Mouse (Mus musculus) adrenal gland, postnatal 25 days (tissue): ENCODE measurements around the gene Camk2n1. TPM values are rescaled to one million over a fixed set of nuclear protein-coding genes. Genes with fewer than 3 reads are reported as not detected.
A peak's percentile ranks its signal among the peaks of the same experiment; 100 is the strongest.
"Not testable (repeated sequence)": the region's sequence is repeated elsewhere in the genome, so short reads cannot be mapped to it uniquely, and the experiment has no call there.

Experiments used
- DNase-seq: peaks from one replicate; pipeline ENCODE4 v3.0.0; 2021; ENCODE audit warnings: mixed read lengths
- long read RNA-seq: library from polyadenylated mRNA; stranded (forward); transcript quantifications from one replicate; pipeline ENCODE4 v2.0.0, GENCODE M21; 2021
- total RNA-seq: library from RNA; stranded (reverse); gene quantifications from 2 replicates; pipeline ENCODE4 v1.2.3, GENCODE M21; 2021

The Camk2n1 gene
- total RNA-seq: 24.8 and 26.3 TPM in 2 replicates
- long read RNA-seq, full-length matches to known transcripts: 14 of 26 reads
- long read RNA-seq, partial matches to known transcripts: 0 of 26 reads
- long read RNA-seq, other reads (novel, unspliced or antisense): 12 of 26 reads

DNA sequence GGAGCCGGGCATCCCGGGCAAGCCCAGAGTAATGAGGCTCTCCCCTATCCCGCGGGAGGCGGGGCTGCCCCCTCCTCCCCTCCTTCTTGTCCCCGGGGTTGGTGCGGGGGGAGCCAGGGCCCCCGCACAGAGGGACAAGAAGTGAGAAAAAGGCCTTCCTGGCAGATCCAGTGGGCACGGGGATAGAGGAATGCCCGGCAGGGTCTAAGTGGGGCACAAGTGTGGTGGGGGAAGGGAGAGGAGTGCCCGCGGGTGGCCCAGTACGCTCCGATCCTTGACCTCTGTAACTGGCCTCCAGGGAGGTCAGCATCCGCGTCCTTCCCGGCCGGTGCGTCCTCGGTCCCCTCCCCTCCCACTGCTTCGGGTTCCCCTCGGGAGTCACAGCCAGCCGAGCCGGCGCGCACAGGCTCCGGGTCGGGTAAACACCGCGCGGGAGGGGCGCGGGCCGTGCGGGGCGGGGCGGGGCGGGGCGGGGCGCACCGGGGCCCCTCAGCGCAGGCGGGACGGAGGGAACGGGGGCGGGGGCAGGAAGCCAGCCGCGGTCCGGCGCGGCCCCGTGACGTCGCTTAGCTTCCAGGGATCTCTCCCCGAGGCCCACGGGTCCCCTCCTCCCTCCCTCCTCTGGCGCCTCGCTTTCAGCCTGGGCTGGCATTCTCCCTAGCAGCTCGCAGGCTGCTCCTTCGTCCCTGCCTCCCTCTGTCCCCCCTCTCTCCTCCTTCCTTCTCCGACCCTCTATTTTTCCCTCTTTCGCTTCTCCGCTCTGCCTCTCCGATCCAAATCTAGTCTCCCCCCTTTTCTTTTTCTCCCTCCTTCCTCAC is at the start of gene Camk2n1:
Camk2n1 (plus strand) TSS at position 562 of the 818 bp plus-strand sequence.
- DNase-seq: peak; percentile 89

DNA sequence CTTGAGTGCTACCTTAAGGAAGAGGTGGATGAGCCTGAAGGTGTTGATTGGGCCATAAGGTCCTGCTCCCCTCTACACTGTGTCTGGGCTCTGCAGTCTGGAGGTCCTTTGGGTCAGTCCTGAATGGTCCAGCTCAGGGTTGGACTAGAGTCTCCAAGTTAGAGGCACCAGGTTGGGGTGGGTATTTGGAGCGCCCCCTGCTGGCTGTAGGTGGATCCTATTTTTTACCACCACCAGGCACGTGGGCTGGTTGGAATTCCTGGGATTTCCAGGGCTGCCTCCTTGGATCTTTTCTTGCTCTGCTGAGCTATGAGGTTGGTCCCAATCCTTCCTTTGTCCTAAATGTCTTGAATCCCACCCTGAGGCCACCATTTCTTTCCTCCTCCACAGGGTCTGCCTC is 49.3 kb upstream of the Camk2n1 start:
- peak; percentile 71 for DNase-seq

DNA sequence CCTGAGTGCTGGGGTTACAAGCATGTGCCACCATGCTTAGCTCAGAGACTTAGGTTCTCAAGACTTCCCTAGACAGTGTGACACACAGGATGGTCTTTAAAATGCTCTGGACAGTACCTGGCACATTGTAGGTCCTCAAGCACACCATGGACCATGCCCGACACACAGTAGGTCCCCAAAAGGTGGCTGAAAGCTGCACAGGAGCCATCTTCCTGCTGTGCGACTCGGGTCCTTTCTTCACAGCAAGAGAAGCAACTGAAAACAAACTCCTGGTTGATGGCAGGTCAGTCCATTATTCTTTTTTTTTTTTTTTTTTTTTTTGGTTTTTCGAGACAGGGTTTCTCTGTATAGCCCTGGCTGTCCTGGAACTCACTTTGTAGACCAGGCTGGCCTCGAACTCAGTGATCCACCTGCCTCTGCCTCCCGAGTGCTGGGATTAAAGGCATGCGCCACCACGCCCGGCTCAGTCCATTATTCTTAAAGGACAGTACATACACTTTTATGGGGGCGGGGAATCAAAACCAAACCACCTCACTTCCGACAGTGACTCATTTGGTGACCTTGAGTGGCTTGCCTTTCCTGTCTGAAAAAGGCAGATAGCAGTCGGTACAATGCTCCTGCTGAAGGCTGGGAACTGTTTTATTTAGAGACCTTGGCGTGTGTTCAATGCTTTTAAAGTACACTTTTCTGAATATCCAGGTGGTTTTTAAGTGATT is 46.5 kb upstream of the Camk2n1 start:
- DNase-seq: peak; percentile 40

DNA sequence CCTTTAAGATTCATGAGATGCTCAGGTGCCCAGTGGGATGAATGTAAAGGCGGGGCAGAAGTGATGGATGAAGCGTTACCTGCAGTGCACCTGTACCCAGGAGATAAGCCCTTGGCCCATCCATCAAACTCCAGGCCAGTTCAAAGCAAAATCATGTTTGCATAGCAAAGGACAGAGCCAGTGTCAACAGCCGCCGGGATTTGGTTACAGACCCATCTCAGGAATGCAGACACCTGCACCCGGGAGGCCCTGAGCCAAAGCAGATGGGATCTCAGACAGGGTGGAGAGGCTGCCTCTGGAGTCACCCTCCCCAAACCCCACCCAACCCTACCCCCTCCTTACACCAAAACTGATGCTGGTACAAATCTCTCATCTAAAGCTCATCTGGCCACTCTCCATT is 43.1 kb upstream of the Camk2n1 start:
- no peak for DNase-seq

DNA sequence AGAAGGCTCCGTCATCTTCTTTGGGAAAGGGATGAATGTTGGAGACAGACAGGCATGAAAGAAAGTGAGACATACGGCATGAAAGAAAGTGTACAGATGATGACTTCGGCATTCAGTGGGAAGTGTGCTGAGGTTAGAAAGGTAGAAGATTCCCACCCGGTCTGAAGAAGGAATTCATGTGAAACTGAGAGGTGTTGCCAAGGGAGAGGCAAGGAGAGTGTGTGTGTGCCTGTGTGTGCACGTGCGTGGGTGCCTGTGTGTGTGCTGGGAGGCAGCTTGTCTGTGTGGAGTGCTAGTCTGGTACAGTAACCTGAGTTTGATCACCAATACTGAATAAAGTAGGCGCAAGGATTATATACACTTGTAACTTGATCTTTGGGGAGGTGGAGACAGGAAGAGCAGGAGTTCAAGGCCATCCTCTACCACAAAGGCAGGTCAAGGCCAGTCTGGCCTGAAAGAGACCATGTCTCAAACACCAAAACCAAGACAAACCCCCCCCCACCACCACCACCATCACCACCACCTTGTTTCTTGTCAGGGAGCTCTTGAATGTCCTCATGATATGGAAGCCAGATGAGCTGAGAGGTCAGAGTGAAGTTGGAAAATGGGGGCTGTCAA is 42.5 kb upstream of the Camk2n1 start:
- no peak for DNase-seq

DNA sequence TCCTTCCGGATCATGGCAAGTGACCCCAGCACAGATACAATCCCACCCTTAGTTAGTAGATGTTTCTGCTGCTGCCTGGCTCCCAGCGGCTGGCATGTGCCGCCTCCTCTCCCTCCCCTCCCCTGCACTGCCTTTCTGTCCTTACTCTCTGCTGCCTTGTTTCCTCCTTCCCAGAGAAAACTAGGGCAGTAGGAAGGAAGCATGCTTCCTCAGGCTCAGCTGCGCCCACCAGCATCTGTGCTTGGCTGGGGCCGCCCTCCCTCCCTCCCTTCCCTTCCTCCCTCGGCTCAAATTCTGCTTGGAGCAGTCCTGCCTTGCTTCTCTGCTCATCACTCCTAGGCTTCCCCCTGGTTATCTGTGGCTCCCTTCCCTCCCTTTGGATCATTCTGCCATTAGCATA is 39.4 kb upstream of the Camk2n1 start:
- no peak for DNase-seq

DNA sequence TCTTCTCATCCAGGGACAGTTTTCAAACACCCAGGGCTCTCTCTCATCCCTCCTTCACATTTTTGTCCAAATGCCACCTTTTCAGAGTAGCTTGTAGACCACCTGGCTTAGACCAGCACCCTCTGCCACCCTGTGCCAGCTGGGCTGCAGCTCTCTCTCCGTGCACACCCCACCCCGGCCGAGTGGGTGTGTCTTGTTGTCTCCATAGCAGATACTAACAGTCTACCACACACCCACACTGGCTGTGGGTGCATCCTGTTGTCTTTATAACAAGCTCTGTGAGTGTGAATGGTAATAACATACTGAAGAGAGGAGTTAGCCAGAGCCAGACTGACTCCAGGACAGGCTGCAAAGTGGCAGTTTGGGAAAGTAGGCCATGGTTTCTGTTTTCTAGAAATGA is 38.1 kb upstream of the Camk2n1 start:
- DNase-seq: no peak

DNA sequence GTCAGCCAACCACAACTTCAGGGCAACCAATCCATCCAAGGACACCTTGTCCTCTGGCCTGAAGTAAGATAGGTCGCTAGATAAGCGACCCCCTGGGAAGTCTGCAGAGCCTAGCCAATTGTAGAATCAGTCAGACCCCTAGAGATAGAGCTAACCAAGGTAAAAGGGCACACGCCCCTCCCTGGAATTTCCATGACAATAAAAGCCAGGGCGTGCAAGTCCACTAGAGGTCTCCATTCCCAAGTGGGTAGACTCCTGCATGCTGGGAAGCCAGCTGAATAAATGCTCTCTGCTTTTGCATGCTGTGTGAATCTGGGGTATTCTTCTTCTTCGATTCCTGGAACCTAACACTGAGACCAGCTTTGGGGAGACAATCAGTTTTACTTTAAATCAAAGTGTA is 37.7 kb upstream of the Camk2n1 start:
- no peak for DNase-seq

DNA sequence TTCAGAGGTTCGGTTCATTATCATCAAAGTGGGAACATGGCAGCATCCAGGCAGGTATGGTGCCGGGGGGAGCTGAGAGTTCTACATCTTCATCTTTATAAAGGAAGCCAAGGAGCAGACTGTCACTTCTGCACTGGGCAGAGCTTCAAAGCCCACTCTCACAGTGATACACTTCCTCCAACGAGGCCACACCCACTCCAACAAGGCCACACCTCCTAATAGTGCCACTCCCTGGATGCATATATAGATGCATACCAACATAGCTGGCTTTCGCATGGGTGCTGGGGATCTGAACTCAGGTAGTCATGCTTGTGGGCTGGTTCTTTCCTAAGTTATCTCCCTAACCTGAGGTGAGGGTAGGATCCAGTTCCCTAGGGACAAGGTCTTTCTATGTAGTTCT is 36.2 kb upstream of the Camk2n1 start:
- DNase-seq: no peak

DNA sequence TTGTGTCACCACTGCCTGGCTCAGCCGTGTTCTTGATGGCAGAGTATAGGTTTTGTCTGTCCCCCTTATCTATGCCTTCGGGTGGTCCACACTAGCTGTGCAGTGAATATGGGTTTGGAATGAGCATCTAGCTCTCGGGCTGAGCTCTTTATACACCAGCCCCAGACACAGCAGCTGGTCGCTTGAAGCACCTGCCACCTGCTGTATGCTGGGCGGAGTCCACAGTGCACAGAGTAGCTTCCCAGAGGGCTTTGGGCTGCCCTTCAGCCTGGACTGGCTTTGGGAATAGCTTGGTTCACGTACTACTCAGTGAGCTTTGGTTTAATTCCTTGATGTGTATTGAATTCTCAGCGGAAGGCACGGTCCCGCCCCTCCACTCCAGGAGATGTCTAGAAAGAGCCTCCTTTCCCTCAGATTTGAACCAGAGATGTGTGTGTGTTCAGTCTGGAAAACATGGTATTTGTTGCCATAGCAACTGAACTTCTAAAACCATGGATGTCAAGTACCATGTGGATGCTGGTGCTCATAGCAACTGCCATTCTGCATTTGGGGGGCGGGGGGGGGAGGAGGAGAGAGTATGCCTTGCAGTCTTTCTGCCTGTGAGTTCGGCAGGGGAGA is 35.7 kb upstream of the Camk2n1 start:
- DNase-seq: no peak

DNA sequence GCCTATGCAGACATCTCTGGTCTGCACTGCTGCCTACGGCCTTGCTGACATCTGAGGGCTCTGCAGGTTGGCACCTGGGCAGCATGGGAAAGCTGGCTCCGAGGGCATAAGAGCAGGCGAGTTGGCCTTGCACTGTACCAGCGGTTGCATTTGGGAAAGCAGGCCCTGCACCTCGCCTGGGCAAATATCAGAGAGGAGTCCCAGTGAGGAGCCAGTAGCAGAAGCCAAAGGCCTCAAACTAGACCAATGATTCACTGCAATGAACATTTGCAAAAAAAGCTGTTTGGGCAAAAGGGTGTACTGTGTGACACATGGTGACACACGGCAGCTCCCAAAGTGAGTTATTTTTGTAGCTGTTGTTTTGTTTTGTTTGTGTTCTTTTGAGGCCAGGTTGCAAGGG is 29.1 kb upstream of the Camk2n1 start:
- no peak for DNase-seq

DNA sequence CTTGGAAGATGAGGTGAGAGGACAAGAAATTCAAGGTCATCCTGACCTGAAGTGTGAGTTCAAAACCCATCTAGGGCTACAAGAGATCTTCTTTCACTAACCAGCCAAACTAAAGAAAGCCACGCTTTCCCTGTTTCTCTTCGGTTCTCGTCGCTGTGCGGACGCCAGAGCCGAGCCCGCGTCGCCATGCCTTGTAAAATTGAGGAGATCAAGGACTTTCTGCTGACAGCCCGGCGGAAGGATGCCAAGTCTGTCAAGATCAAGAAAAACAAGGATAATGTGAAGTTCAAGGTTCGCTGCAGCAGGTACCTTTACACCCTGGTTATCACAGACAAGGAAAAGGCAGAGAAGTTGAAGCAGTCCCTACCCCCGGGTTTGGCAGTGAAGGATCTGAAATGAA is 28.5 kb upstream of the Camk2n1 start:
- DNase-seq: not testable (repeated sequence)

DNA sequence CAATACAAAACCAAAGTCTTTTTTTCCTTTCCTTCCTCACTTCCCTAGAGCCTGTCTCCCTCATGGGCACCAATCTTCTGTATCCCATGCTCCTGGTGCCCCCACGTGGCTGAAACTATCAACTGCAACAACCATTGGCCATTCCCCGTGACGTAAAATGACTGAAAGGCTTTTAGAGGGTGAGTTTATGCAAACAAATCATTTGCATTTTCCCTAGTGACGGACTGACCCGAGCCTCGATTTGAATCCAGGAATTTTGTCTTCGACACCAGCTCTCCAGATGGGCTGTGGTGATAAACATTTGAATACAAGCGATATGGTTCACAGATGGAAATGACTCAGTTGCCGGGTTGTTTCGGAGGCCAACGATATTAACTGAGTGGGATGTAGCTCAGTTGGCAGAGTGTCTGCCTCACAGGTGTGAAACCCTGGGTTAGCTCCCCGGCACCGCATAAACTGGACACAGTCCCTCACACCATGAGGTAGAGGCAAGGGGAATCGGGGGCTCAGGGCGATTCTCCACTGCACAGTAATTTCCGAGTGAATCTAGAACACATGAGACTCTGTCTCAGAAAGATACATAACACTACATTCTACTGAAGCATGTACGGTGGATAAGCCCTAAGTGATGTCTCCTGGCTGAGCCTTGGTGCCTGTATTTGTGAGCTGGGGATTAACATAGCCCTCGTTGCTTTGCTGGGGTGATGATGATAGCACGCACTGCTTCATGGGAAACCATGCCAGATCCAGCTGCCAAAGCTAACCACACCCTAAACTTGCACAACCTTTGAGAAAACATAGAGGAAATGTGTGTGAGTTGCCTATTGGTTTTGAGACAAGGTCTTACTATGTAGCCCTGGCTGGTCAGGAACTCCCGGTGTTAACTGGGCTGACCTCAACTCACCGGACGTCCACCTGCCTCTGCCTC is 27.1 kb upstream of the Camk2n1 start:
- peak; percentile 87 for DNase-seq

DNA sequence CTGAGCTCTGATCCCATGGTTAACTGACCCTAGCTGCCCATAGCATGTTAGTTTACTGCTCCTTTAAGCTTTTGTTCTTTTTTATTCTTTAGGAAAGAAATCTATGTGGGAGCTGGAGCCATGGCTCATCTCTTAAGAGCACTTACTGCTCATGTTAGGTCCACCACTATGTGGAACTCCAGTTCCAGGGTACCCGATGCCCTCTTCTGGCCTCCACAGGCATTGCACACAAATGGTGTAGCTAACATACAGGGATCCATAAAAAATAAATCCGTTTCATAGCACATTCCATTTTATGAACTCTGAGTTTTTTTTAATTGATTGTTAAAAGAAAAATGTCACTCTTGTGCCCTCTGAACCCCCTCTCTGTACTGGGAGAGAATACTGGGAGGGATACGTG is 24.3 kb upstream of the Camk2n1 start:
- peak; percentile 56 for DNase-seq

DNA sequence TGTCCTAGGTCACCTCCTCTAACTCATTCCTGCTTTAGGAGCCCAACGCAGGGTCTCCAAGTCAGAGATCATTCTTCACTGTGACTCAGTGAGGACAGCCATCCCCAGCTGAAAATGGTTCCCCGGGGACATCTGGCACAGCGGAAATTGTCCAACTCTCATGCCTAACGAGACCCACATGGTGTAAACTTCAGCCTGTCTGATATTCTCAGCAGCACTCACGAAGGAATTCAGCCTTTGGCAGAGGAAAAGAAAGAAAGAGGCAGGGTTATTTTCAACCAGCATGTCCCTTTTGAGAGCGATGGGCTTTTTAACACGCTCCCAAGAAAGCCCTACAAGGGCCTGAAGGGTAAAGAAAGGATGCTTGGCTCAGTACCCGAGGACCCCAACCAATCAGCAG is 22.8 kb upstream of the Camk2n1 start:
- no peak for DNase-seq

DNA sequence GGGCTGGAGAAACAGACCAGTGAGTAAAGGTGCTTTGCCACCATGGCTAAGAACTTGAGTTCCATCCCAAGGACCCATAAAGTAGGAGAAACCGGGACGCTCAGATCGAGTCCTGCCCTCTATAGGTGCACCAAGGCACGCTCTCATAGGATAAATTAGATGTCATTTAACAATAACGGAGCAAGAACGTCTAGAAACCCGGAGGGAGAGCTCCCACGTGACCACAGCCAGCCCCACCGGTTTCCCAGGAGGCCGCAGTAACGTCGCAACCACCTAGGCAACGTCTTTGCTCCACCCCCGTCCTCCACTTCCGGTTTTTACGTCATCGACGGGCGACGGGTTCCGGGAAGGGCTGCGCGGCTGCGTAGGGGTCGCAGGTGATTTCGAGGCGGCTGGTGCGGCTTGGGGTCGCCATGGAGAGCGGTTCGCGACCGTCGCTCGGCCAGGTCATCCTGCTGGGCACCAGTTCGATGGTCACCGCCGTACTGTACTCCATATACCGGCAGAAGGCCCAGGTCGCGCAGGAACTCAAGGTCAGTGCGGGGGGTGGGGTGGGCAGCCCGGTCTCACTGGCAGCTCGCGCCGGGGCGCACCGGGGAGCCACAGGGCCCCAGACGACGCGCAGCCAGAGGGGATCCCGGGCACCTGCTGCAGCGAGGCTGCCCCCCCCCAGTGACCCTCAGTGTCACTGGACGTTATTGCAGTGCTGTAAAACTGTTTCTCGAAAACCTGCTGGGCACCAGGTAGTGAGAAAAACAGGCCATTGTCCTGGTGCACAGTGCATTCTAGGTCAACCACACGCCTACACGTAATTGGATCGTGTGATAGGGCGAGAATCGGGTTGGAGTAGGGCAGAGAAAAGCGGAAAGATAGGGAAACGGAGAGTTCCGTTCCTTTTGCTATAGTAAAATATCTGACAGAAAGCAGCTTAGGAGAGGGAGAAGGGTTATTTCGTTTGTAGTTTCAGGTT is 19.5 kb upstream of the Camk2n1 start, which contains the start of gene Mul1:
Mul1 (plus strand) TSS at position 325 of the 970 bp plus-strand sequence.
- DNase-seq: peak; percentile 96

DNA sequence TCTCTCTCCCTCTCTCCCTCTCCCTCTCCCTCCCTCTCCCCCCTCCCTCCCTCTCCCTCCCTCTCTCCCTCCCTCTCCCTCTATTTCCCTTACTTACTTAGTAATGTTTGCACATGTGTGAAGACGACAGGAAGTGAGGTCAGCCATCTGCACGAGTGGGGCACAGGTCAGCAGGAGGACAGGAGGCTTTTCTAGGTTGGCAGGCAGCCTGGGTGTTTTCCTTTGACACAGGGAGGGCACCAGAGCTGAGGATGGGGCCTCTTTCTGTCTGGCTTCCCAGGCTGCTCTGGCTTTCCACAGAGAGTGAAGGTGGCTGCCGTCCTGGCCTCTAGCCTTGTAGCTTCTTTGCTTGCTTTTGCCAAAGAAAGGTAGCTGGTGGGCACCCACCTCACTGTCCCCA is 14.1 kb upstream of the Camk2n1 start:
- no peak for DNase-seq

DNA sequence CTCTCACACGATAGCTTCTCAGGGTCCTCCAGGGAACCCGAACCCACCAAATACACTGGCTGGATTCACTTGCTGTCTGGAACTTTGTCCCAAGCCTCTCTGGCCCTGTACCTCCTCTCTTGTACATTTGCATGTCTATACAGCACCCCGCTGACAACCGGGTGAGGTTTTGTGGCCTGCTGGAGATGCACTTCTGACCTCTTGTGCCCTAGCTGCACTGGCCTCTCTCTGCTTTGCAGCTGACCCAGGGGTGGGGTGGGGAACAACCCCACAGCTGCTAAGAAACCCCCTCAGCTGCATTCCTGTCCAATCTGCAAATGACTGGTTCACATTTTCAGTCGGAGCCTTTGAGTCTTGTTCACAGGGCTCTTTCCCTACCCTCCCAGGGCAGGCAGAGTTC is 9.2 kb upstream of the Camk2n1 start:
- DNase-seq: no peak

DNA sequence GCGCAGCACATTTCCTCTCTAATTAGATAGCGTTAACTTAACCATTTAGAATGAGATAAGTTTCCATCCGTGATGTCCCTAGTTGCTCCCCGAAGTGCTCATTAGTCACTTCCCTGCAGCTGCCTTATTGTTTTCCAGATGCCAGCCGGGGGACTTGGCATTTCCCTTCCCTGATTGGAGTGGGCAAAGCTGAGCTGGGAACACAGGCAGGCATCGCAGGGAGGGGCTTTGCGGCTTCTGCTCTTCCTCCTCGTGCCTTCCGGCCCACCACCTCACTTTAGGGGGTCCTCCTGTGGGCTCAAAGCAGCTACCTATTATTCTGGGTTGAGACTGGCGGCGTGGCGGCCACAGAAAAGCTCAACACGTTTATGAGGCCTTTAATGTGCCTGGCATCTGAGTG is 7.1 kb upstream of the Camk2n1 start:
- no peak for DNase-seq

DNA sequence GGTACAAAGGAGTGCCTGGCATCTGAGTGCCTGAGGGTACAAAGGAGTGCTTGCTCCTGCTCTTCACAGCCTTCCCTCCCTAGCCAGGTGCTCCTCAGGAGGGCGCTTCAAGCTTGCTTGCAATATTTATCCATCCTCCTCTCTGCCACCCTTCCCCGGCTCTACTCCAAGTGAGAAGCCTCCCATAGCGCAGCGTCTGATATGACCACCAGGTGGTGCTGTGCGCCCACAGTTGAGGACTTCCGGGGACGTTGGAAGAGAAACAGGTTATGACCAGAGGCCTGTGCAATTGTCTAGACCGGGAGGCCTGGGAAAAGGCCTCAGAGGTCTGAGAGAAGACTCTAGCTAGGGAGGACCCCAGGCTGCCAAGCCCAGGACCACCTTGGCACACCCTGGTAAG is 6.7 kb upstream of the Camk2n1 start:
- peak; percentile 90 for DNase-seq
